Mouse (Mus musculus): ENCODE data around the gene Gtf2i. TPM values are rescaled to one million over a fixed set of nuclear protein-coding genes. Genes with fewer than 3 reads are reported as not detected.

Gene Gtf2i
- total RNA-seq, 2 experiments from 2014 or later, result 95.3 to 98.5 TPM

GRCm38 (mm10) chr5:134251083-134251482 lies 63.5 kb downstream of the Gtf2i start:
- no peak for DNase-seq
- intact Hi-C loops (cut with DNase I), result no loop called here

DNA sequence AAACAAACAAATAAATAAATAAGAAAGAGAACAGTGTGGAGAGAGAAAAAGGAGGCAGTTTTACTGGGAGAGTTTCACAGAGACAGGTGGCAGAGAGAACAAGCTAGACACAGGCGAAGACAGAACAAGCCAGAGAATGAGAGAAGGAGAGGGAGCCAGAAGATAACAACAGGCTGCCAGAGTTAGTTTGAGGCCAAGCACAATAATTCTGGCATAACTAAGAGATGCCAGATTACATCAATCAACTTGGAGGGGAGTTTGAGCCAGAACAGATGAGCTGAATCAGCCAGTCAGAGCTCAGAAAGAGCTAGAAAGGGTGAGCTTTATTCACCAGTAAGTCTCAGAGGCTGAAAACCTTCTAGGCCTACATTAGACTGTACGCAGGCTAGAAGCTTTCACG lies 64.0 kb downstream of the Gtf2i start:
- intact Hi-C loops (cut with DNase I), result no loop called here
- no peak for DNase-seq

- DNase-seq, result no peak
- intact Hi-C loops (cut with DNase I), result loop anchor here (10.0 kb wide), 1 partner anchor 54 kb away; no protein-coding TSS in a partner anchor
Measured at GRCm38 (mm10) chr5:134249245-134249649, 65.3 kb downstream of the Gtf2i start.

DNA sequence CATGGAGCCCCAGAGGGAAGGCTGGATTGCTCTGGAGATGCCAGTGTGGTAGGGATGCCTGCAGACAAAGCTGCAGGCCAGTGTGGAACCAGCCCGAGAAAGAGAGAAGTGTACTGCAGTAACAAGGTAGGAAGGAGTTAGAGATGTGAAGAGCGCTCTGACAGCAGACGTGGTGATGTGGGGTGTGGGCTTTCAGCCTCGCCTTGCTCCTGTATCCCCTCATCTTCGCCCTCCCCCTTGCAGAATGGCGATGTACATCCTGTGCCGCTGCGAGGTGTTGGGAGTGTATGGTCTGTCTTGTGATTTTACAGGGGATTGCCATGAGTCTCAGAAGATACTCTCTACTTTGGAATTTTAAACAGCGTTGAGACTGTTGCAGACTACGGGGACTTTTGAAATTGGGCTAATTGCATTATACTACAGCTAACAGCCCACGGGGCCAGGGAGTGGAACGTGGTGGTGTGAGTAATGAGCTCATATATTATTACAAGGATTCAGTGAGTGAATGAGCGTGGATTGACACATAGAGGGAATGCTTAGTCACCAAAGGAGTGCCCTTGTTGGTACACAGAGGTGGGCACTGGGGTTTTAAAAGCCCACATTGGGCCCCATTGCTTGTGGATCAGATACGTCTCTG lies 65.8 kb downstream of the Gtf2i start:
- intact Hi-C loops (cut with DNase I), result loop anchor here (10.0 kb wide), 1 partner anchor 54 kb away; no protein-coding TSS in a partner anchor
- DNase-seq, result no peak

GRCm38 (mm10) chr5:134246146-134246545 lies 68.4 kb downstream of the Gtf2i start:
- DNase-seq, result no peak
- intact Hi-C loops (cut with DNase I), result loop anchor here (10.0 kb wide), 1 partner anchor 51 kb away; no protein-coding TSS in a partner anchor

- DNase-seq, result no peak
- intact Hi-C loops (cut with DNase I), result loop anchor here (10.0 kb wide), 1 partner anchor 50 kb away; no protein-coding TSS in a partner anchor
Measured at GRCm38 (mm10) chr5:134244890-134245289, 69.7 kb downstream of the Gtf2i start.

- intact Hi-C loops (cut with DNase I), result loop anchor here (10.0 kb wide), 1 partner anchor 49 kb away; no protein-coding TSS in a partner anchor
- no peak for DNase-seq
Measured at GRCm38 (mm10) chr5:134243661-134244436, 70.7 kb downstream of the Gtf2i start.

DNA sequence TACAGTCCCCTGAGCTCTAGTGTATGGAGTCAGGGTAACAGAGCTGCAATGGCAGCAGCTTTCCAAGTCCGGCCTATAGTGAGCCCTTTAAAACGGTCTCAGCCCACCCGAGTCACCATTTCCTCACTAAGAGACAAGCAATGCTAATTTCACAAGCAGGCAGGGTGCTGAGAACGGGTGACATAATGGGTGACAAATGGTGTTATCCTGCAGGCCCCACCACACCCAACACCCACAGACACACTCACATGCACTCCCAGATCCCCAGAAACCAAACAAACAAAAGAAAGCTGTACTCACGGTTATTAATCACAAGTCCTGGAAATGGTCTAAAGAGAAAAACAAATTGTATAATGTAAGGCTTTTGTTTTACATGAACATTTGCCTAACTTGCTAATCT lies 72.7 kb downstream of the Gtf2i start:
- intact Hi-C loops (cut with DNase I), result loop anchor here (10.0 kb wide), 1 partner anchor 47 kb away; no protein-coding TSS in a partner anchor
- no peak for DNase-seq

DNA sequence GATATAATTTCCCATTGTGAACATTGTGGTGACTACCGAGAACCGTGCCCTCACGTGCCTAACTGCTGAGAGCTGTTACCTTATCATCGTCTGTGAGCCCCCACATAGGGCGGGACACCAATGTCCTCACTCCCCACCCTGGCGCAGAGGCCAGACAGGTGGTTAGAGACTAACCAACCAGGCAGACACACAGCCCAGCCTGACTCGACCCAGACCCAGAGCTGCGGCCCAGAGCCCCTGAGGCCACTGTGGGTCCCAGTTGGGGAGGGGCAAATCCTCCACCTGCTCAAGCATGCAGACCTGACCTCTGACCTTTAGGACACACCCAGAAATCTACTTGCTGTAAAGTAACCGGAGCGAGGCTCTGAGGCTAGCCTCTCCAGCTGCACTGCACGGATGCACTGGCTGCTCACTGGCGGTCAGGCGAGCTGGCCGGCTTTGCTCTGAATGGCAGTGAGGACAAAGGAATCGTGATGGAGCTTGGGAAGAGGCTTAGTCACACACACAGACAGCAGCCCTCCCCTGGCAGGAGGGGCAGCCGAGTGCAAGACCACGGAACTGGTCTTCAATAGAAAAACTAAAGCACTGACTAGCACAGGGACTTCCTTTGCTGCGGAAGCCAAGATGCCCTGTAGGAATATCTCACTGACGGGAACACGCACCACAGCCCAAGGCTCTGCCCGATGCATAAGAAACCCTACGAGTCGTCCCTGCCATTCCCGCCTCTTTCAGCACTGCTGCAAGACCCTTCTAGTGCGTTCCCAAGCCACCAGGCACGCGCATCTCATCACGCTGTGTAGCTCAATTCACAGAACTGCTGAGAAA lies 76.4 kb downstream of the Gtf2i start:
- DNase-seq, result no peak
- intact Hi-C loops (cut with DNase I), result no loop called here

- intact Hi-C loops (cut with DNase I), result no loop called here
- DNase-seq, result no peak
Measured at GRCm38 (mm10) chr5:134237508-134237907, 77.1 kb downstream of the Gtf2i start.

DNA sequence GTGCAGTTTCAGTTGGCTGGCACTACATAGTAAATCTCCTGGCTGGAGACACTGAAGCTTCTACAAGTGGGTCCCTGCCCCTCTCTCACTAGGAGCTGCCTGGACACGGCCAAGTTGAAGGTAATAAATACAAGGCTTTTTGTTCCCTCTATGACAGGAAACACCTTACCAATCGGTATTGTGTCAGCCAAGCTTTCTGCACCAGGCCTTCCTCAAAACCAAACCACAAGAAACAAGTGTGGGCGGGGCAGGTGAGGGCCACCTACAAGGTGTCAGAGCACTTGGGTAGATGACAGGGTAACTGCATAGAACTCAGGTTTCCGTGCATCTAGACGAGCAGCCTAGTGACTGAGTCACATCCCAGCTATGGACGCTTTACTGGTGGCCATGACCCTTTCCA lies 77.8 kb downstream of the Gtf2i start:
- intact Hi-C loops (cut with DNase I), result no loop called here
- DNase-seq, result no peak

DNA sequence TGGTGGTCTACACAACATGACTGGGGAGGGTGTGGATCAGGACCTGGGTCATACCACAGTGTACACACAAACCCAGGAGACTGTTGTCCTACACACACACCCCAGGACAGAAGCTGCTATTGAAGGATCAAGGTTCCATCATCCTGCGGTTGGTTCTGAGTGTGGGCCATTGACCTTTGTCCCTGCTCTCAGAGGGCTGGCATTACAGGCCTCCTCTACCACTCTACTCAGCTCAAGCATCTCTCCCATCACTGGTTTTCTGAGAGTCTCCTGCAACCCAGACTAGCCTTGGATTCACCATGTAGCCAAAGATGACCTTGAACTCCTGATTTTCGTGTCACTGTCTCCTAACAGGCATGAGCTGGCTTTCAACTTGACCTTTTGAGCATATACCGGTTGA lies 78.3 kb downstream of the Gtf2i start:
- no peak for DNase-seq
- intact Hi-C loops (cut with DNase I), result no loop called here

DNA sequence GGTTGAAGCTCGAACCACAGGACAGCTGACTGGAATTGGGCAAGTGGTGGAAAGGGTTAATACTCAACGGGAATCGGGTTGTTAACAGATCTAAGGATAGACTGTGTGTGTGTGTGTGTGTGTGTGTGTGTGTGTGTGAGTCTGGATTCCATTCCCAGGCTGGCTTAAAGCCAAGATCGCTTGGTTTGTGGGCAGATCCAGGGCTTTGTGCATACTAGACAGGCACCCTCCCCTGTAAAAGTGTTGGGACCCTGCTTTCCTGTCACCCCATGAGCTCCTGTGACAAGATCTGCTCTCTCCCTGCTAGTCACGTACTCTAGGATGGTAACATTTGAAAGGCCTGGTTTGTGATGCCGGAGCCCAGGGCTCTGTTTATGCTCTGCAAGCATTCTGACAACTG lies 79.4 kb downstream of the Gtf2i start:
- intact Hi-C loops (cut with DNase I), result no loop called here
- no peak for DNase-seq

DNA sequence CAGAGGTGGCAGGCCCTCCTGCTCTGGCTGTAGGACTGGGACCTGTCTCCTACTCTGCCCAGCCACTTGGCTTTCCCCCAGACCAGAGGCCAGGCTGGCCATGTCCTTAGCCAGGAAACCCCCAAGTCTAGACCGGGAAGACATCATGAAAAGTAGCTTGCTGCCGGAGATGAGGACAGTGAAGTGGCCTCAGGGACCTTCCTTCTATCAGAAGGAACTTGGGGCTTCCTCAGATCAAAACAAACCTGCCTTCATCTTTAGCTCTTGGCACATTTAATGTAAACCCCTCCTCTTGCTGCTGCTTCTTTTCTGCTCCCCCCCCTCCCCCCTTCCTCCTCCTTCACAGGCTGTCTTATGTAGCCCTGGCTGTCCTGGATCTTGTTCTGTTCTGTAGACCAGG lies 80.4 kb downstream of the Gtf2i start:
- no peak for DNase-seq
- intact Hi-C loops (cut with DNase I), result no loop called here

- no peak for DNase-seq
- intact Hi-C loops (cut with DNase I), result no loop called here
Measured at GRCm38 (mm10) chr5:134233244-134233651, 81.3 kb downstream of the Gtf2i start.

DNA sequence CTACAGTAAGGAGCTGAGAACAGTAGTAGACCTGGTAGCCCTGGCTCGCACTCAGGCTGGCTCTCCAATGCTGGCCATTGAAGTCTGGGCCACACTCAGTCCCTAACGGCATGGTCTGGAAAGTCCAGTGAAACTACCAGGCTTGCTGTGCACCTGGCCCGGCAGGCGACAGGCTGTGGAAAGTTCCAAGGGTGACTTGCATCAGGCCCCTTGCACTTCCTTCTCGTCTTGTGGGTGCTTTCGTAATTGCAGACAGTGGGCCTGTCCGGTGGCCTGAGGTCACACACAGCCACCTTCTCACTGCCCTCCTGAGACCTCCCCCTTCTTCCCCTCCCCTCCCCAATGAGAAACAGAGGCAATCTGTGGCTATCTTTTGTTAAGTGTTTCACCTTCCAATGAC lies 82.0 kb downstream of the Gtf2i start:
- intact Hi-C loops (cut with DNase I), result no loop called here
- peak in 1 of 2 experiments; percentile 20 for DNase-seq

DNA sequence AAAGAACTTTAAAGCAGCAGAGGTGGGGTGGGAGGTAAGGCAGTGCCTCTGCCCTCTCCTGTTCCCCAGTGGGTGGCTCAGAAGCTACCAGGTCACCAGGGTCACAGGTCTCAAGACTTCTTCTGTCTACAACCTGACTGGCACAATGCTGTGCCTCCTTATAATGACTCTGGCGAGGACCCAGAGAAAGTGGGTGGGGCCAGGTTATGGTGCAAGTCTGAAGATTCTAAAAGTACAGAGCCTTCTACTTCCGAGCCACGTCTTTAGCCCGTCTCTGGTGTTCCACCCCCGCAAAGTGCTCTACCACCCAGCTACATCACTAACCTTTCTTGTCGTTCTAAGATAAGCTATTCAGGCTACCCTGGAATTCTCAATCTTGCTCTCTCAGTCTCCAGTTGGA lies 82.4 kb downstream of the Gtf2i start:
- DNase-seq, result no peak
- intact Hi-C loops (cut with DNase I), result no loop called here

DNA sequence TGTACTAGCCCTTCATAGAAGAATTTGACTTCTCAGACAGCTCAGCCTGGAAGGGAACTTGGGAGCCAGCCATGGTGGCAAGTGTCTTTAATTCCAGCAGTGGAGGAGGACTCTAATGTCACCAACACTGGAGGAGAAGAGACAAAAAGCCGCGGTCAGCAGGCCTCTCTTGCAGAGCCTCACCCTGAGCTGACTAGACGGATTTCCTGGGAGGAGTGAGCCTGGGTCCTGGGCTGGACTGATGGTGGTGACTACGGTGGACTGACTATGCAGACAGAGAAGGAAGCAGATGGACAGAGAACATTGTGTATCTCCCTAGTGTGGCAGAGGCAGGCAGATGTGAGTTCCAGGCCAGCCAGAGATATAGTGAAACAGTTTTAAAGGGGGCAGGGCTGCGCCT lies 83.2 kb downstream of the Gtf2i start:
- peak in 1 of 2 experiments; percentile 24 for DNase-seq
- intact Hi-C loops (cut with DNase I), result no loop called here

- intact Hi-C loops (cut with DNase I), result loop anchor here (5.0 kb wide), 1 partner anchor 113 kb away; no protein-coding TSS in a partner anchor
Measured at GRCm38 (mm10) chr5:134229391-134229790, 85.2 kb downstream of the Gtf2i start, which contains the start of gene Ncf1. TSS of gene Ncf1 (minus strand) at chr5:134229625.

GRCm38 (mm10) chr5:134228249-134228638 lies 86.3 kb downstream of the Gtf2i start:
- DNase-seq, result no peak
- intact Hi-C loops (cut with DNase I), result loop anchor here (5.0 kb wide), 1 partner anchor 114 kb away; no protein-coding TSS in a partner anchor

More at GRCm38 (mm10) chr5:134229391-134229790, 85.2 kb downstream of the Gtf2i start, which contains the start of gene Ncf1:
- DNase-seq, result no peak

All from gastrocnemius, postnatal 36 days (tissue).